Mouse (Mus musculus) midbrain, embryonic 16.5 days (tissue): ENCODE data around the gene Zfp599. TPM values are rescaled to one million over a fixed set of nuclear protein-coding genes. Genes with fewer than 3 reads are reported as not detected.

Experiments used
- ATAC-seq: fragments of 200-750 bp; cut with Nextera tagmentation; 2 replicates; pipeline ENCODE4 v1.8.0; 2017; ENCODE audit warnings: moderate TSS enrichment
- H3K27ac ChIP-seq: fragments of 300-500 bp; sonication (generic); 2 replicates; pipeline ENCODE4 v1.5.1; 2014; ENCODE audit warnings: mild to moderate bottlenecking, low read length, mixed read lengths
- H3K27me3 ChIP-seq: fragments of 300-500 bp; sonication (generic); 2 replicates; pipeline ENCODE4 v1.6.1; 2014; ENCODE audit warnings: low read depth, low read length, mixed read lengths; ENCODE audit not compliant: control insufficient read depth, insufficient read depth
- H3K36me3 ChIP-seq: fragments of 300-500 bp; sonication (generic); 2 replicates; pipeline ENCODE4 v1.6.1; 2014; ENCODE audit warnings: mild to moderate bottlenecking, low read length, moderate library complexity, mixed read lengths; ENCODE audit not compliant: control insufficient read depth, insufficient read depth
- H3K4me1 ChIP-seq: fragments of 300-500 bp; sonication (generic); 2 replicates; pipeline ENCODE4 v1.6.1; 2014; ENCODE audit warnings: mild to moderate bottlenecking, low read length, mixed read lengths; ENCODE audit not compliant: control insufficient read depth, insufficient read depth
- H3K4me2 ChIP-seq: fragments of 300-500 bp; sonication (generic); 2 replicates; pipeline ENCODE4 v1.6.1; 2014; ENCODE audit warnings: mild to moderate bottlenecking, low read length, mixed read lengths
- H3K4me3 ChIP-seq: fragments of 300-500 bp; sonication (generic); 2 replicates; pipeline ENCODE4 v1.5.1; 2014; ENCODE audit warnings: low read depth, mild to moderate bottlenecking, low read length, moderate library complexity, mixed read lengths
- H3K9ac ChIP-seq: fragments of 300-500 bp; sonication (generic); 2 replicates; pipeline ENCODE4 v1.6.1; 2014; ENCODE audit warnings: low read depth, low read length, mixed read lengths
- H3K9me3 ChIP-seq: fragments of 300-500 bp; sonication (generic); replicated peaks from 2 replicates; pipeline ENCODE4 v1.6.1; 2014; ENCODE audit warnings: mild to moderate bottlenecking, low read length, mixed read lengths; ENCODE audit not compliant: control insufficient read depth, poor library complexity, severe bottlenecking
- WGBS: fragments of 180-500 bp; shearing (Covaris S2); extraction: QIAGEN DNeasy Blood & Tissue Kit; methylation state at CpG from one replicate; pipeline ENCODE4 v1.1.7; 2014; 5-methylcytosine and 5-hydroxymethylcytosine counted together
- polyA plus RNA-seq: library from polyadenylated mRNA; unstranded; fragments of >200 nt; fragmentation: Nextera tagmentation; extraction: Ambion mirVana; gene quantifications from 2 replicates; pipeline ENCODE4 v1.2.1, GENCODE M21; 2015

The Zfp599 gene
- polyA plus RNA-seq, 1 experiment from 2014 or later = 12.0 TPM

DNA sequence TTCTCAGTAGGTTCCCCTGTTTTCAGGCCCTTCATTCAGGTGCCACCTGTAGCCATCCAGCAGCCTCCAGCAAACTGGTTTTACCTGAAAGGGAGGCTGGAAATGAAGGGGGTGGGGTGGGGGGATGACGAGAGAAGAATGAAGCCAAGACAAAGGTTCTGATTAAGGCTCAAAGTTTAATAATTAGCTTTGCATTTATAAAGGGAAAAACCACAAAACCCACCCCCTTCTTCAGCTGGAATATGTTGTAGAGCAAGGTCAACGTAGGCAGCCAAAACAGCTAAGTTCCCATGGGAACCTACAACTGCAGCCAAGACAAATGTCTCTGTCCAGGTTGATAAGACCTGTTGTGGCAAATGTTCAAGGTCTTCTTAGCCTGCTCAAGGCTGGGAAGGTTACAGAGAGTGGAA, 45.9 kb downstream of the Zfp599 start:
- Histone ChIP-seq H3K27ac (no peak overlapping the region), H3K9me3 (no peaks in the 10 kb centered on the region), H3K4me1 (no peaks in the 10 kb centered on the region), H3K36me3 (no peaks in the 10 kb centered on the region), H3K9ac (no peak overlapping the region), H3K4me2 (no peak overlapping the region), H3K4me3 (no peak overlapping the region), H3K27me3 (no peaks in the 10 kb centered on the region)
- 80% methylated on average over 2 of the region's 2 CpGs for WGBS
- ATAC-seq = no peak

Other genes with a start within 250 kb of the Zfp599 start
- gene Elavl3, start 207.9 kb downstream of the Zfp599 start, polyA plus RNA-seq = 91.6 and 93.8 TPM in 2 replicates
- gene Gm49318, start 188.6 kb downstream of the Zfp599 start, polyA plus RNA-seq = not detected in 2 replicates
- gene Zfp653, start 188.5 kb downstream of the Zfp599 start, polyA plus RNA-seq = 18.1 and 18.8 TPM in 2 replicates
- 54.8 and 57.4 TPM in 2 replicates for gene Ecsit, start 174.5 kb downstream of the Zfp599 start, polyA plus RNA-seq
- gene Cnn1, start 160.7 kb downstream of the Zfp599 start, polyA plus RNA-seq = 0.67 and 0.88 TPM in 2 replicates
- 170 and 188 TPM in 2 replicates for gene Elof1, start 142.7 kb downstream of the Zfp599 start, polyA plus RNA-seq
- 0.35 and 4.1 TPM in 2 replicates for gene Acp5, start 124.2 kb downstream of the Zfp599 start, polyA plus RNA-seq
- gene Pigyl, start 103.0 kb downstream of the Zfp599 start, polyA plus RNA-seq = 86.8 and 96.6 TPM in 2 replicates
- 0.72 and 0.85 TPM in 2 replicates for gene Zfp872, start 71.8 kb downstream of the Zfp599 start, polyA plus RNA-seq
- gene Zfp809, start 34.2 kb downstream of the Zfp599 start, polyA plus RNA-seq = 8.7 and 11.4 TPM in 2 replicates
- 32.5 and 32.7 TPM in 2 replicates for gene Zfp810, start 47.8 kb upstream of the Zfp599 start, polyA plus RNA-seq
- gene Anln, start 129.3 kb upstream of the Zfp599 start, polyA plus RNA-seq = 3.4 and 4.6 TPM in 2 replicates
- gene 9530077C05Rik, start 151.6 kb upstream of the Zfp599 start, polyA plus RNA-seq = 17.3 and 19.7 TPM in 2 replicates
- gene Gm17545, start 194.4 kb upstream of the Zfp599 start, polyA plus RNA-seq = not detected in 2 replicates
- 66.0 and 66.1 TPM in 2 replicates for gene Rp9, start 209.8 kb upstream of the Zfp599 start, polyA plus RNA-seq
- gene Bbs9, start 215.8 kb upstream of the Zfp599 start, polyA plus RNA-seq = 29.3 and 35.3 TPM in 2 replicates